Mouse (Mus musculus) small intestine, adult 2 months (tissue): ENCODE data around the gene Fcgrt. TPM values are rescaled to one million over a fixed set of nuclear protein-coding genes. Genes with fewer than 3 reads are reported as not detected.
"Not testable (repeated sequence)": the region's sequence is repeated elsewhere in the genome, so short reads cannot be mapped to it uniquely, and the experiment has no call there.

Source experiments
- H3K27ac ChIP-seq: fragments of 200-500 bp; 2 replicates; pipeline ENCODE4 v1.5.1; 2012; ENCODE audit warnings: low read depth, low read length, control low read depth, inconsistent platforms; ENCODE audit not compliant: insufficient read depth
- H3K27me3 ChIP-seq: fragments of 200-500 bp; 2 replicates; pipeline ENCODE4 v1.6.1; 2012; ENCODE audit warnings: mild to moderate bottlenecking, moderate library complexity, low read length, inconsistent platforms; ENCODE audit not compliant: control insufficient read depth, insufficient read depth
- H3K36me3 ChIP-seq: fragments of 200-500 bp; 2 replicates; pipeline ENCODE4 v1.6.1; 2012; ENCODE audit warnings: mild to moderate bottlenecking, low read length, control low read depth, inconsistent platforms; ENCODE audit not compliant: control insufficient read depth, insufficient read depth
- H3K4me1 ChIP-seq: fragments of 200-500 bp; 2 replicates; pipeline ENCODE4 v1.6.1; 2012; ENCODE audit warnings: low read length, inconsistent platforms, mixed read lengths; ENCODE audit not compliant: control insufficient read depth, insufficient read depth, insufficient read length
- H3K4me3 ChIP-seq: fragments of 200-500 bp; 2 replicates; pipeline ENCODE4 v1.5.1; 2012; ENCODE audit warnings: low read depth, mild to moderate bottlenecking, control low read depth, inconsistent platforms, low read length, moderate library complexity
- CTCF ChIP-seq: fragments of 200-500 bp; IDR thresholded peaks from 2 replicates; pipeline ENCODE4 v1.5.1; 2012; ENCODE audit warnings: low read depth, mild to moderate bottlenecking, control low read depth, inconsistent platforms, low read length, moderate library complexity, mixed read lengths; ENCODE audit not compliant: insufficient replicate concordance, insufficient read length; ENCODE audit errors: extremely low read depth
- POLR2A ChIP-seq: fragments of 200-500 bp; IDR thresholded peaks from 2 replicates; pipeline ENCODE4 v1.6.1; 2012; ENCODE audit warnings: low read depth, mild to moderate bottlenecking, control low read depth, inconsistent platforms, low read length, moderate library complexity
- WGBS: fragments of 180-500 bp; shearing (Covaris S2); methylation state at CpG from one replicate; pipeline ENCODE4 v1.1.7; 2018; 5-methylcytosine and 5-hydroxymethylcytosine counted together
- polyA plus RNA-seq: library from polyadenylated mRNA; depleted of rRNA; stranded (reverse); fragments of >200 nt; gene quantifications from 2 replicates; pipeline ENCODE4 v1.2.3, GENCODE M21; 2012

The Fcgrt gene
- polyA plus RNA-seq, 1 experiment: 78.3 TPM

DNA sequence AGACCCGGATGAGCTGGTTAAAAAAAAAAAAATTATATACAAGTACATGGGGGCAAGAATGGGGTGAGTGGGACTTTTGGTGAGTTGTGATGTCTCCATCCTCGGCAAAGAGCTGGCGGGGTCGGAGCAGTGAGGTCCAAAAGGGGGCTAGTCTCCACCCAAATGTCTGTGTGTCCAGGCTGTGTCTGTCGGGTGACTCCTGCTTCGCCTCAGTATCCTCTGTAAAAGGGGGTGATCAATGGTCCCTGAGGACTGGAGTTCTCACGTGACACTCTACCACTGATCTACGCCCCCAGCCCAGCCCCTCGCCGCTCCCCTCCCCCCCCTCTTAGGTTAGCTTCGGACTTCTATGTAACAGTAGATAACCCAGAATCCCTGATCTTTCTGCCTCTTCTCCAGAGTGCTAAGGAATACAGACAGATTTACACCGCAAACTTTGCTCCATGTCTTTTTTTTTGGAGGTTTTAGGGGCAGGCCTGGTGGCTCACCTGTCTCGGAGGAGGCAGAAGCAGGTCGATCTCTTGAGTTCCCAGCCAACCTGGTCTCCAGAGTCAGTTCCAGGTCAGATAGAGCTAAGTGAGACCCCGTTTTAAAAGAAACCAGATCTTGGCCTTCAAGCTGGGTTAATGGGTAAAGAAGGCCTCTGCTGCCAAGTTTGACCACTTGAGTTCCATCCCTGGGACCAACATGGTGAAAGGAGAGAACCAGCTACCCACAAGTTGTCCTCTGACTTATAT lies 26.3 kb upstream of the Fcgrt start:
- WGBS: 74% methylated on average over 15 of the region's 15 CpGs
- Histone ChIP-seq H3K27me3 (no peaks in the 10 kb centered on the region), H3K4me1 (no peaks in the 10 kb centered on the region; the same call in 1 of the 2 replicates), H3K27ac (0 out of 2 replicates have a peak overlapping the region, but pooled peaks have one; percentile 74), H3K36me3 (peaks cover 23% of the 10 kb centered on the region), H3K4me3 (no peak overlapping the region)
- no peak for TF ChIP-seq CTCF
- TF ChIP-seq POLR2A: no peak

DNA sequence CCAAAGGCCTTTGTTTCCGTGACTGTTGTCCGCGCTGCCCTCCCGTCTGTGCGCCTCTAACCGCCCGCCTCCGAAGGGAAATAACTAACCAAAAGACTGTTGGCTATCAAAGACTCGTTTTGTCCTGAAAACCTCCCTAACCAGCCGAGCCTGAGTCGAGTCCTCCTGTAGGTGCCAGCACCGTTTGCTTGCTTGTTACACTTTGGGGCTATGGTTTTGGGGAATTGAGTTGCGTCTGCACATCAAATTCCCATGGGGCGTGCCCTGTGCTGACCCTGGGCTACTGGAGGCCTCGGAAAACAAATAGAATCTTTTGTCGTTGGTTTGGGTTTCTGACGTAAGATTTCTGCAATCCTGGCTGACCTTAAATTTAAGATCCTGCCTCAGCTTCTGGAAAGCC lies 25.7 kb upstream of the Fcgrt start:
- H3K27ac ChIP-seq: peak overlapping the region; percentile 74
- peaks cover 23% of the 10 kb centered on the region for H3K36me3 ChIP-seq
- WGBS: 1% methylated on average over 17 of the region's 17 CpGs
- peak overlapping the region; percentile 72 for H3K4me3 ChIP-seq
- TF ChIP-seq CTCF (no peak), POLR2A (peak; percentile 8; the same call in 1 of the 2 replicates)
- peaks cover 2% of the 10 kb centered on the region; the same call in 1 of the 2 replicates for H3K4me1 ChIP-seq
- H3K27me3 ChIP-seq: no peaks in the 10 kb centered on the region

DNA sequence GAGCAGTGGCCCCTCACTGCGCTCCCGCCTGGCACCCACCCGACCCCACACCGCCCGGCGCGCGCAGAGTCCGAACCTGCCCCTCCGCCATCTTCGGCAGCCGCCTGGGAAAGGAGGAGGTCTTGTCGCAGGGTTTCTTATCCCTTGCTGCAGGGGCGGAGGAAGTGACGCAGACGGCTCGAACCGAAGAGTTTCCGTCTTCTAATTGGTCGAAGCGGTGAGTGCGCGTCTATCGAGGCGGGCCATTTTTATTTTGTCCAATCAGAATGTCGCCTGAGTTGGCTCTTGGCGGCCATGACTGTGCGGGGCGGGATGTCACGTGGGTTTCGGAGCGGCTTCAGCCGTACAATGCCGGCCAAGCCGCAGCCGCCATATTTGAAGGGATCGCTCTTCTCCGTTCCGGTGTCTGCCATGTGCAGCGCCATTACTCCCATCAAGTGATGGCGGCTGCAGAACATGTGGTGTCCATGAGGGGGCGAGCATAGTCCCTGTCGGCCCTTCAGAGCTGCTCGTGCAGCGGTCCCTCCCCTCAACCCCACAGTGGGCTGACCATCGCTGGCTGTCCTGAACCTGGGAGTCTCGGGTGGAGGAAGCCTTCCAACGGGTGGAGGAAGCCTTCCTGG lies 25.1 kb upstream of the Fcgrt start, which contains the start of gene Rpl13a:
Rpl13a (minus strand) TSS at position 138 of the 623 bp plus-strand sequence.
- no peaks in the 10 kb centered on the region for H3K27me3 ChIP-seq
- peaks cover 2% of the 10 kb centered on the region; the same call in 1 of the 2 replicates for H3K4me1 ChIP-seq
- TF ChIP-seq CTCF: peak; percentile 77
- peak; percentile 87 for TF ChIP-seq POLR2A
- H3K36me3 ChIP-seq: peaks cover 23% of the 10 kb centered on the region
- H3K27ac ChIP-seq: peak within 1 kb of the TSS; percentile 74
- under 1% methylated on average over 48 of the region's 48 CpGs for WGBS
- peak within 1 kb of the TSS; percentile 80 for H3K4me3 ChIP-seq

DNA sequence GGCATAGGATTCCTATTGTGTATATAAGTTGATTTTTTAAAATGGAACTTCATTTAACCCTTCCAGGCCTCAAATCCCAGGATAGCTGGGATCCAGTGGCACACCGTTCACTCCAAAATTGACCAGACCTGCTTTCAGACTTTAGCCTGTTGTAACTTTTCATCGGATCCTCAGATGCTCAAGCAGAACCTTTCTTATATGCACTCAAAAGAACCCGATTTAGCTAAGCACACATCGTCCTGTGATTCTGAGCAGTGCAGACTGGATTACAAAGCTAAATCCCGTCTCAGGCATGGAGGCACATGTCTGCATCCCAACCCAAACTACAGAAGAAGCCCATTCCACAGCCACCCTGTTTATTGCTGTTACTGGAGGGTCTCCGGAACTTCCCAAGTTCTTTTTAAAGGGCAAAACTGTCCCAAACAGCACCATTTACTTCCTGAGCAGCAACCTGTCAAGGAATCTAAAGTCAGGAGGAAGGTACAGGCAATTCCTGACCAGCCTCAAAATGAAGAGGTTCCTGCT lies 24.1 kb upstream of the Fcgrt start:
- TF ChIP-seq CTCF: no peak
- no peak for TF ChIP-seq POLR2A

DNA sequence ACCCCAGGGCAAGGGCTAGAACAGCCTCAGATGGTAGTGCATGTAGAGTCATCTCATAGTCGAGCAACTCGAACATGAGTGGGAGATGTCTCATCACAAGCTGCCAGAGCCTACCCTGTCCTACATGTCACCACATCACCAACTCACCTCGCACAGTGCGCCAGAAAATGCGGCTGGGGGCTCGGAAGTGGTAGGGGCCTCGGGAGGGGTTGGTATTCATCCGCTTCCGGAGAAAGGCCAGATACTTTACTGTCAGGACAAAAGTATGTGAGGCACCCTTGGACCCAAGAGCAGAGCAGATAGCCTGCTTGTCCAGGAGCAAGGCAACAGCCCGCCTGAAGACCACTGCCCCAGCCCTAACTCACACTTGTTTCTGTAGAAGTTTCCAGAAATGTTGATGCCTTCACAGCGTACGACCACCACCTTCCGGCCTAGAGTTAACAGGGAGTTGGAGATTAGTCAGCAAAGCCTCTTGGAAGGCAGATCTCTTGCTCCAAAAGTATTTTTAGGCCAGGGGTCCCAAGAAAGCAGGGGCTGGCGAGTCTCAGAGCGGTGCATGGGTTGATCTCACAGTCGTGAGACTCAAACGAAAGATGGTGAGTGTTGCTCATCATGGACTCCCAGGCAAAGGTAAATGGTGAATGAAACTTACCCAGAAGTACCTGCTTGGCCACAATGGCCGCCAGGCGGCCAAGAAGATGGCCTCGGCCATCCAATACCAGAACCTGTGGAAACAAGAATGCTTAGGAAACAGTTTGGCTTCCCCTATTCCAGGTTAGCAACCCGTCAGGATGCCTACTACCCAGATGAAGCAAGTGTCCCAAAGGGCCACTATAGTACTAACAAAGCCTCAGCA lies 23.4 kb upstream of the Fcgrt start:
- TF ChIP-seq POLR2A (no peak), CTCF (peak; percentile 37; the same call in 1 of the 2 replicates)
- Histone ChIP-seq H3K4me3 (peak overlapping the region; percentile 80), H3K36me3 (peaks cover 33% of the 10 kb centered on the region), H3K27ac (peak overlapping the region; percentile 67; the same call in 1 of the 2 replicates), H3K27me3 (no peaks in the 10 kb centered on the region), H3K4me1 (peaks cover 12% of the 10 kb centered on the region; the same call in 1 of the 2 replicates)
- WGBS: 16% methylated on average over 21 of the region's 21 CpGs

More for the DNA sequence above, 24.1 kb upstream of the Fcgrt start:
- WGBS: under 1% methylated on average over 6 of the region's 6 CpGs
- H3K27me3 ChIP-seq: no peaks in the 10 kb centered on the region
- H3K4me3 ChIP-seq: peak overlapping the region; percentile 80
- H3K27ac ChIP-seq: peak overlapping the region; percentile 67
- peaks cover 27% of the 10 kb centered on the region for H3K36me3 ChIP-seq
- peaks cover 7% of the 10 kb centered on the region; the same call in 1 of the 2 replicates for H3K4me1 ChIP-seq

DNA sequence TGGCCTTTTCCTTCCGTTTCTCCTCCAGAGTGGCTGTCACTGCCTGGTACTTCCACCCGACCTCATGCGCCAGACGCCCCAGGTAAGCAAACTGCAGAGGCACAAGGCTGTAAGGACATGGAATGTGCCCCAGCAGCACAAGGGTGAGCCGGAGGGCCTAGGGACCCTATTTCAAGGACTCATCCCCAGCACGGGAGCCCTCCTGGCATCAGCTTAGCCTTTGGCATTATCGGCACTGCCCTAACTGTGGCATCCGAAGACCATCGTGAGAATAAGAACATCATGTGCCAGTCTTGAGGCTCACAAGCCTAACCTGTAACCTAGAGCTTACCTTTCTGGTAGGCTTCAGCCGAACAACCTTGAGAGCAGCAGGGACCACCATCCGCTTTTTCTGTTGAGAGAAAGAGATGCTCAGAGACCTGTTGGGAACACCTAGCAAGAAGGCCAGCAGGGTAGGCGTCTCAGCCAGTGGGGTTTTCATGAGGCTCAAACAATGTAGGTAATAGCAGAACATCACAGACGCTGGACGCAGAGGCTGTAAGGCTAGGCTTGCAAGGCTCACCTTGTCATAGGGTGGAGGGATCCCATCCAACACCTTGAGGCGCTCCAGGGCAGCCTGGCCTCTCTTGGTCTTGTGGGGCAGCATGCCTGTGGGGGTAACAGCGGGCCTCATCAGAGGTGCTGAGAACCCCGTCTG lies 22.6 kb upstream of the Fcgrt start:
- WGBS: 58% methylated on average over 17 of the region's 17 CpGs
- H3K36me3 ChIP-seq: peaks cover 40% of the 10 kb centered on the region
- H3K4me1 ChIP-seq: peaks cover 18% of the 10 kb centered on the region; the same call in 1 of the 2 replicates
- H3K27ac ChIP-seq: peak overlapping the region; percentile 9; the same call in 1 of the 2 replicates
- H3K4me3 ChIP-seq: peak overlapping the region; percentile 80
- no peak for TF ChIP-seq POLR2A
- no peak for TF ChIP-seq CTCF
- no peaks in the 10 kb centered on the region for H3K27me3 ChIP-seq

DNA sequence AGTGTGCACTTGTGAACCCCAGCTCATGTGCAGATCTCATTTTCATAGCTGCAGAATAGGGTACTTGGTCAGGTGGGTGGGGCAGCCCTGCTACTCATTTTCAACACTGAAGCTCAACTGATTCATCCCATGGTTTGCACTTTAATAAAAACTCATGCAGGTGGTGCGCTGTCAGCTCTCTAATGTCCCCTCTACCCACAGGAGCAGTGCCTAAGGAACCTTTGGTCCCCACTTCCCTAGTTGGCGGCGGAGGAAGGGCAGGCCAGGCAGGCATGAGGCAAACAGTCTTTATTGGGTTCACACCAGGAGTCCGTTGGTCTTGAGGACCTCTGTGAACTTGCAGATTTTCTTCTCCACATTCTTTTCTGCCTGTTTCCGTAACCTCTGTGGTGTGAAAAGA lies 22.0 kb upstream of the Fcgrt start:
- Histone ChIP-seq H3K4me1 (peaks cover 18% of the 10 kb centered on the region; the same call in 1 of the 2 replicates), H3K36me3 (peaks cover 47% of the 10 kb centered on the region)
- H3K4me3 ChIP-seq, H3K27me3 ChIP-seq, H3K27ac ChIP-seq: not testable (repeated sequence)
- WGBS: 52% methylated on average over 5 of the region's 5 CpGs
